Mouse (Mus musculus): Measurements from ENCODE around the gene Nrap. TPM values are rescaled to one million over a fixed set of nuclear protein-coding genes. Genes with fewer than 3 reads are reported as not detected.

The Nrap gene
- polyA plus RNA-seq, 1 experiment from 2014 or later, result 0.16 TPM

DNA sequence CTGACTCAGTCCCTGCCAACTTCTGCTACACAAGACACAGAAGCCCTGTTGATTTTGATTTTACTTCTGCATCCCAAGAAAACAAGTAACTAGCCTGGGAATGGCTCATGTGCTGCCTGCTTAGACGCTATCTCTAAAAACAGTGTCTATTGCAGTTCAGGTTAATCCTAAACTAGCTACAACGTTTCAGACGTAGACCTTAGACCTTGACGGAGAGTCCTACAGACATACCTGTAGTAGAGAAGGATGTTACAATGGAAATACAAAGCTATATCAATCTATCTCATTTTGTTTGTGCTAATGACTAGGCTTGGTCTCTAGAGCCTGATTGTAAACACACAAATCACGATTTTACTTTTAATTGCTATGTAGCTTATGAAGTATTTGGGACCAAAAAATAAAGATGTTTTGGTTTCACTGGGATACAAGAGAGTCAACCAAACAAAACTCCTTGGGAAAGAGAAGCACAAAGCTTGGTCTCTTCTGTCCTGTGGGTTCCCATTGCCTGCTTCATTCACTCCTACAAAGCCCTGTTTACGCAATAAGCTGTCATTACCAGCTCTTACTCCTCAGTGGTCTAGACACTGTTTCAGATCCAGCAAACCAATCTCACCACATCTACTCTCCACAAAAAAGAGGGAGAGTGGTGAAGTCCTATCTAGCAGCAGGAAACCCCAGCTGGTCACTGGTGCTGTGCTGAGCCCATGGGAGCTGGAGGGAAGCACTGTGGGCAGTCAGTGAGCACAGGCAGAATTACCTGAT lies 19.3 kb downstream of the Nrap start:
- no peaks in the 10 kb centered on the region for H3K36me3 ChIP-seq (replicated peaks; ENCODE audit: insufficient read depth, low read length)
- H3K4me3 ChIP-seq (ENCODE audit: low read depth, low read length), result no peak overlapping the region
- no peak for TF ChIP-seq EP300 (IDR thresholded peaks at IDR 0.05; ENCODE audit: low read depth)
- no peaks in the 10 kb centered on the region for H3K9me3 ChIP-seq (ENCODE audit: low read length)
- ATAC-seq (no peak), DNase-seq (no peak)
- H3K27ac ChIP-seq (ENCODE audit: low read depth), result no peak overlapping the region
- 54% methylated on average over 6 of the region's 6 CpGs for WGBS (ENCODE audit: insufficient replicate concordance)
- no peaks in the 10 kb centered on the region for H3K27me3 ChIP-seq (ENCODE audit: insufficient read depth, low read length)
- H3K4me1 ChIP-seq (ENCODE audit: insufficient read depth), result peaks cover 10% of the 10 kb centered on the region
- no peak overlapping the region for H3K4me2 ChIP-seq (ENCODE audit: low read depth, low read length)
- H3K9ac ChIP-seq (replicated peaks), result no peak overlapping the region

DNA sequence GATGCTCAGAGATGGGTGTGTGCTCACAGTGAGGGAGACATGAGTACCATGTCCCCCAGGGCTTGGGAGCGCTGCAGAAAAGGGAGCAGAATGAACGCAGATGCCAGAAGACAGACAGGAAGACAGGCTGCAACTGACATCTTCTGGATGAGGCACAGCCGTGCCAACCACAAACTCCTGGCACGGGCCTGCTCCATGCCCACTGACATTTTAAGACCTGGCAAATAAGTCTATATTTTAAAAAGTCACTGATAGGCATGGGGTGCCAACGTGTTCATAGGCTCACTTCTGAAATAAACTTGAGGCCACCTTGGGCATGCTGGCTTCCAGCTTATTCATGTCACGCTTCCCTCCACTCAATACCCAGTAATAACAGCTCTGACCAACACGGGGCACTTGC lies 20.9 kb downstream of the Nrap start:
- Histone ChIP-seq H3K27ac (ENCODE audit: low read depth) (no peak overlapping the region), H3K9me3 (ENCODE audit: low read length) (no peaks in the 10 kb centered on the region), H3K36me3 (replicated peaks; ENCODE audit: insufficient read depth, low read length) (no peaks in the 10 kb centered on the region), H3K4me1 (ENCODE audit: insufficient read depth) (peaks cover 10% of the 10 kb centered on the region), H3K27me3 (ENCODE audit: insufficient read depth, low read length) (no peaks in the 10 kb centered on the region), H3K4me2 (ENCODE audit: low read depth, low read length) (no peak overlapping the region), H3K4me3 (ENCODE audit: low read depth, low read length) (no peak overlapping the region), H3K9ac (replicated peaks) (no peak overlapping the region)
- 62% methylated on average over 7 of the region's 7 CpGs for WGBS (ENCODE audit: insufficient replicate concordance)
- DNase-seq (no peak), ATAC-seq (no peak)
- TF ChIP-seq CTCF (IDR thresholded peaks at IDR 0.05; ENCODE audit: low read depth), result no peak
- no peak for TF ChIP-seq EP300 (IDR thresholded peaks at IDR 0.05; ENCODE audit: low read depth)

DNA sequence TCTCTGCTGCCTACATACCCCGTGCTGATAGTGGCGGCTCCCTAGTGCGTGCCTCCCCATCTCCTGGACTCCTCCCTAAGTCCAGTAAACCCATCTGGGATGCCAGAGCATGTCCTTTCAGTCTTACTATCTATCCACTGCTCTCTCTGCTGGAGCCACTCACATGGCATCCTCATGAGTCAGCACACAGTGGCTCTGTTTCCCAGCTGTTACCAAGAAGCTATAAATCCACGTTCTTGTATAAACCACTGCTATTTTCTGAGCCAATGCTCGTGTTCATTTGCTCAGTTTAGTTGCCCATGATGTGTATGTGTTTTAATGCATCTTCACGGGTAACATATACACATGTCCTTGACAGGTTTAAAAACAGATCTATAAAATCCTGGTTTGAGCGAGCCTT lies 22.1 kb downstream of the Nrap start:
- no peaks in the 10 kb centered on the region for H3K27me3 ChIP-seq (ENCODE audit: insufficient read depth, low read length)
- no peak overlapping the region for H3K9ac ChIP-seq (replicated peaks)
- H3K9me3 ChIP-seq (ENCODE audit: low read length), result no peaks in the 10 kb centered on the region
- peaks cover 10% of the 10 kb centered on the region for H3K4me1 ChIP-seq (ENCODE audit: insufficient read depth)
- H3K4me3 ChIP-seq (ENCODE audit: low read depth, low read length), result no peak overlapping the region
- no peaks in the 10 kb centered on the region for H3K36me3 ChIP-seq (replicated peaks; ENCODE audit: insufficient read depth, low read length)
- TF ChIP-seq CTCF (IDR thresholded peaks at IDR 0.05; ENCODE audit: low read depth), result no peak
- TF ChIP-seq EP300 (IDR thresholded peaks at IDR 0.05; ENCODE audit: low read depth), result no peak
- 73% methylated on average over 7 of the region's 7 CpGs for WGBS (ENCODE audit: insufficient replicate concordance)
- no peak for DNase-seq
- H3K4me2 ChIP-seq (ENCODE audit: low read depth, low read length), result no peak overlapping the region
- H3K27ac ChIP-seq (ENCODE audit: low read depth), result no peak overlapping the region
- no peak for ATAC-seq

DNA sequence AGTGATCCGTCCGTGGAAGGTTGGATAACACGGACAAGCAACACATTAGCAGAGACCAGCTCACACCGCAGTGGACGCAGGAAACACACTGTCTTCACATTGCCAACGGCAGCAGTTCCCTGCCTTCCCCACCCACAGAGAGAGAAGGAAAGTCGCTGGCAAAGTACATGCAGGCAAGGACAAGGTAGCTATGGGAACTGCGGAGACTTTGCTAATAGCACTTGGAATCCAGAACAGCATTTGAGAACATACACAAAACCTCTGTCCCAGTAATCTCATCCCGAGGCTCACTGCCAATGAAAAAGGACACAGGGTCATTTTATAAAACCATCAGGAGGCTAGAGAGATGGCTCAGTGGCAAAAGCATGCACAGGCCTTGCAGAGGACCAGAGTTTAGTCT lies 23.2 kb downstream of the Nrap start:
- Histone ChIP-seq H3K9me3 (ENCODE audit: low read length) (no peaks in the 10 kb centered on the region), H3K4me2 (ENCODE audit: low read depth, low read length) (no peak overlapping the region), H3K9ac (replicated peaks) (no peak overlapping the region), H3K4me3 (ENCODE audit: low read depth, low read length) (no peak overlapping the region), H3K27me3 (ENCODE audit: insufficient read depth, low read length) (no peaks in the 10 kb centered on the region), H3K27ac (ENCODE audit: low read depth) (no peak overlapping the region), H3K36me3 (replicated peaks; ENCODE audit: insufficient read depth, low read length) (no peaks in the 10 kb centered on the region), H3K4me1 (ENCODE audit: insufficient read depth) (peaks cover 10% of the 10 kb centered on the region)
- 79% methylated on average over 9 of the region's 9 CpGs for WGBS (ENCODE audit: insufficient replicate concordance)
- no peak for DNase-seq
- TF ChIP-seq CTCF (IDR thresholded peaks at IDR 0.05; ENCODE audit: low read depth), result no peak
- no peak for TF ChIP-seq EP300 (IDR thresholded peaks at IDR 0.05; ENCODE audit: low read depth)
- ATAC-seq, result no peak

DNA sequence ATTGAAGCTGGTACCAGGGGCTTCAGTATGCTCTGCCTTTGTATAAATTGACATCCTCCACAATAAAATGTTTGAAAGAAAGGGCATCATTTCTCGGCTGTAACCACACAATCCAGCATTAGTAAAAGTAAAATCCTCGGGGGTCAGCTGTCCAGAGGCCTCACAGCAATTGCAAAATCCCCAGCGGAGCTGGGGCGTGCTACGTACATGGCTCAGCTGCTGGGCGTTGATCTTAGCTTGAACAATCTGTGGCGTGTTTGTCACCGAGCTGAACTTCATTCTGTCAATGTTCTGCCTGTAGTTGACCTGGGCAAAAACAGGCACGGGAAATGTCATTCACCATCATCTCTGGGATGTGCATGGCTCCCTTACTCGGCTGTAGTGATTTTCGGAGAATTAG lies 23.7 kb downstream of the Nrap start:
- H3K9ac ChIP-seq (replicated peaks), result no peak overlapping the region
- no peaks in the 10 kb centered on the region for H3K9me3 ChIP-seq (ENCODE audit: low read length)
- H3K36me3 ChIP-seq (replicated peaks; ENCODE audit: insufficient read depth, low read length), result no peaks in the 10 kb centered on the region
- peaks cover 10% of the 10 kb centered on the region for H3K4me1 ChIP-seq (ENCODE audit: insufficient read depth)
- WGBS (ENCODE audit: insufficient replicate concordance), result 66% methylated on average over 11 of the region's 11 CpGs
- H3K27ac ChIP-seq (ENCODE audit: low read depth), result no peak overlapping the region
- no peak for ATAC-seq
- H3K4me2 ChIP-seq (ENCODE audit: low read depth, low read length), result no peak overlapping the region
- no peaks in the 10 kb centered on the region for H3K27me3 ChIP-seq (ENCODE audit: insufficient read depth, low read length)
- no peak overlapping the region for H3K4me3 ChIP-seq (ENCODE audit: low read depth, low read length)
- DNase-seq, result no peak
- no peak for TF ChIP-seq EP300 (IDR thresholded peaks at IDR 0.05; ENCODE audit: low read depth)
- no peak for TF ChIP-seq CTCF (IDR thresholded peaks at IDR 0.05; ENCODE audit: low read depth)

DNA sequence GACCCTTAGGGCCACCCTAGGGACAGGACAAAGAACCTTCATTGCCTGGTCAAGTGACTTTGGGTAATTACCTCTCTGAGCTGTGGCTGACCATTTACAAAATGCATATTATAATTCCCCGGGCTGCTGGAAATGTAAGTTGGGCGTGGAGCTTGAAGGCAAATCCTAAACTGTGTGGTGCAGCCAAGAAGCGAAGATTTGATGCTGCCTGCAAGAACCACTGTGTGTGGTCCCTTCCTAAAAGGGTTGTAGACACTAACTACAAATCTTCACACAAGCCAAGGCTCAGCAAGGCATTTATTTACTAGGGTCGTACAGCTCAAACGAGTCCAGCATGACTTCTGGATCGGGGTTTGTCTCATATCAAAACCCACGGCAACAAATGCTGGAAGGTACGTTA lies 25.3 kb downstream of the Nrap start:
- TF ChIP-seq CTCF (IDR thresholded peaks at IDR 0.05; ENCODE audit: low read depth) (no peak), EP300 (IDR thresholded peaks at IDR 0.05; ENCODE audit: low read depth) (no peak)
- no peaks in the 10 kb centered on the region for H3K4me1 ChIP-seq (ENCODE audit: insufficient read depth)
- no peaks in the 10 kb centered on the region for H3K9me3 ChIP-seq (ENCODE audit: low read length)
- no peak for ATAC-seq
- no peak overlapping the region for H3K27ac ChIP-seq (ENCODE audit: low read depth)
- no peak overlapping the region for H3K4me3 ChIP-seq (ENCODE audit: low read depth, low read length)
- H3K27me3 ChIP-seq (ENCODE audit: insufficient read depth, low read length), result no peaks in the 10 kb centered on the region
- no peaks in the 10 kb centered on the region for H3K36me3 ChIP-seq (replicated peaks; ENCODE audit: insufficient read depth, low read length)
- H3K9ac ChIP-seq (replicated peaks), result no peak overlapping the region
- no peak overlapping the region for H3K4me2 ChIP-seq (ENCODE audit: low read depth, low read length)
- 86% methylated on average over 8 of the region's 8 CpGs for WGBS (ENCODE audit: insufficient replicate concordance)
- no peak for DNase-seq
